Mouse (Mus musculus) layer of hippocampus, adult 8-10 months (tissue): Measurements from ENCODE around the gene Uhrf1. TPM values are rescaled to one million over a fixed set of nuclear protein-coding genes. Genes with fewer than 3 reads are reported as not detected.

Source experiments
- DNase-seq, 2 experiments: peaks; one replicate each; pipeline ENCODE4 v3.0.0; 2022; ENCODE audit warnings: low spot score in 2 of 2
- total RNA-seq, 4 experiments: library from RNA; stranded (reverse); gene quantifications; 2 replicates each; pipeline ENCODE4 v1.2.4; 2022

The Uhrf1 gene
- total RNA-seq, 4 experiments from 2014 or later: 0.77 to 2.5 (median 1.6) TPM

DNA sequence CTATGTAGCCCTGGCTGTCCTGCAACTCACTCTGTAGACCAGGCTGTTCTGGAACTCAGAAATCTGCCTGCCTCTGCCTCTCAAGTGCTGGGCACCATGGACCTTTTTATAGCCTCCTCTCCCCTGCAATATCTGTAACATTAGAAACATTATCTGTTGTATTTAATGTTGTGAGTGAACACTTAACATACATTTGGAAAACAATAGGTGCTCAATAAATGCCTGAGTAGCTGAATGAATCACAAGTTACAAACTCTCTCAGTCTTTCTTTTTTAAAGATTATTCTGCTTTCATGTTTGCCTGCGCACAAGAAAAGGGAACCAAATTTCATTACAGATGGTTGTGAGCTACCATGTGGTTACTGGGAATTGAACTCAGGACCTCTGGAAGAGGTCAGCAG, 4.9 kb upstream of the Uhrf1 start:
- no peak for DNase-seq

DNA sequence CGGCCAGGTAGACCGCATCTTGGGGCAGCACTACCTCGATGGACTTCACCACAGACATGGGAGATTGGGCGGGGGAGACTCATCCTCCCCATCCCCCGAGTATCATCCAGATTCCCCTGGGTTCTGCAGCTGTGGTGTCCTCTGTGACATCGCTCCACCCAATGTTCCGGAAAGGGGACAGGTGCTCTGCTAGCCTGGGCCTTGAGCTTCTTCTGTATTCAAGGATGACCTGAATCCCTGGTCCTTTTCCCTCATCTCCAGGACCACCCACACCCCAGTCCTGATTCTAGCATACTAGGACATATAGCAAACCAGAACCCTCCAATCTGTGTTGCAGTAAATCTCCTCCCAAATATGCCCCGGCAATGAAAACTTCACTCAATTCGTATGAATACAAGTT, 2.9 kb upstream of the Uhrf1 start, which contains the start of gene Arrdc5:
Gene Arrdc5 (minus strand): TSS at position 101 of the 400 bp plus-strand sequence.
- DNase-seq: no peak

DNA sequence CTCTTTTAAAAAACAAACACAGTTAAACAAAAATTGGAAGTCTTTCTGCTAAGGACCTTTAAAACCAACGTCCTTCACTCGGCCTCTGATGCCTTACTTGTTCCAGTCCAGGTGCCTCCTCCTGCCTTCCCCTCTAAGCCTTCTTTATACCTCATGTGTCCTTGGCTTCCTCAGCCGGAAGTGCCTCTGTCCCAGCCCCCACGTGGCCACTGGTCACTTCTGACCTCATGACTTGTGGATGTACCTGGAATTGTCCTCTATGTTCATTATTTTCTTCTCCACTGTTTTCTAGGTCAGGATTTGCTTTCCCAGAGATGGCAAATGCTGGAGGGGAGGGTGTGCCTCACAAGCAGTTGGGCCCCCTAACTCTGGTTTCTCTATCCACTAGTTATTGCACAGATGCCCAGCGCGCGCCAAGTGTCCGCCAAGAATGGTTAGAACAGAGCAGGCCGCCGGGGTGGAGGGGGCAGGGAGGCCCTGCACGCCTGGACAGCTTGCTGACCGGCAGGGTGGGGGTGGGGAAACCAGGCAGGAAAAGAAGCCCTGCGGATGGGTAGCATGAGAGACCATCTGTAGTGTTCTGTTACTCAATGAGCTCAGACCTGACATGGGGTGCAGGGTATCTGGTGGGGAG, 641 bp upstream of the Uhrf1 start:
- no peak for DNase-seq

DNA sequence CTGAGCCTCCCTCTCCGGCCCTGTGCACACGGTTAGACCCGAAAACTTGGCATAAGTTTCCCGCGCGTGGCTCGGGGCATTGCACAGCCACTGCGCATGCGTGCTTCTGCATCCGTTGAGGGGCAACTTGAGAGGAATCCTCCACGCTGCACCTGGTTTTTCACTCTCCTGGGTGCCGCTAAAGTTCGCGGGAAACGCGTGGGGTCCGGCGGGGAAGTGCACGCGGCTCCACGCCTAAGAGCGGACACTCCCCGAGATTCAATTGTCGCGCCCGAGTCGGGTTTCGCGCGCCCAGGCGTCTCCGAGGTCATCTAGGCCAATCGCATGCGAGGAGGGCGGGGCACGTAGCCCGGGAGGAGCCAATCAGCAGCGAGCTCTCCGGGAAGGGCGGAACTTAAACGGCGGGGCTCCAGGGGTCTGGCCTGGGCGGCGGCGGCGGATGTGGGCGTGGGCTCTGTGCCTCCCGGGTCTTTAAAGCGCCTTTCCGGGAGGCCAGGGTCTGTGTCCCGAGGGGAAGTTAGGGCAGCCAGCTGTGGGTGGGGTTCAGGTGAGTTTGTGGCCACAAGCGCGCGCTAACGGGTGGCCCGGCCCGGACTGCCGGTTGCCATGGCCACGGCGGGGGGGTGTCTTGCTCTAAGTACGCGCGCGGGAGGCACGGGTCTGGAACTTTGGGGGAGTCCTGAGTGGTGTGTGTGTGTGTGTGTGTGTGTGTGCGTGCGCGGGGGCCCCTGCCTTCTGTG, 896 bp downstream of the Uhrf1 start:
- DNase-seq: peak; percentile 85 to 87

DNA sequence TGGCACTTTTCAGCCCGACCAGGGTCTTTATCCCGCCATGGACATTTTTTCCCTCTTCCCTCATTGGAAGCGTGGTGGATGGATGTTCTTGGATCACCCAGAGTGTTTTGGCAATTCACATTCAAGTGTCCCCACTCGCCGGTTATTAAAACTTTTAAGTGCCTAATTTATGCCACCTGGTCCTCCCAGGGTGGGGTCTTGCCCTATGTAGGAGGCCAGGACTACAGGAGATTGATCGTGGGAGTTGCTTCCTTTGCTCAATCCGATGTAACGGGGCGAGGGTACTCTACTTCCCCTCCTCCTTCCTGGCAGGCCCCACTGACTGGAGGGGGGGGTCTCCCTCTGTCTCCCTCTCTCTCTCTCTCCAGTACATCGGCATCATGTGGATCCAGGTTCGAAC, 1.6 kb downstream of the Uhrf1 start:
- DNase-seq: no peak

DNA sequence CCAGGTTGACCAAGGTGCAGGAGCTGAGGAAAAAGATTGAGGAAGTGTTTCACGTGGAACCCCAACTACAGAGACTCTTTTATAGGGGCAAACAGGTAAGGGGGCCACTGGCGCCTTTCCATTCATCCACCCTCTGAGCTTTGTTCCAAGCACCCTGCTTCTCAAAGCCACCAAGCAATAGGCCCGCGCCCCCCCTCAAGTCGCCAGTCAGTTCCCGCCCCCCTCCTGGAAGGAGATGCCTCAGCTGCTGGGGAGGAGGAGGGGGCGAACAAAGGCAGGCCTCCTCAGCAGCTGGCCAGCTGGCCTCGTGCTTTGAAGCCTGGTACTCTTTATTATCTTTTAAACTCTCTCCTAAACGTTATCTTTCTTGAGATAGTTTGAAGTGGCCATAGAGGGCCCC, 2.0 kb downstream of the Uhrf1 start:
- DNase-seq: no peak

DNA sequence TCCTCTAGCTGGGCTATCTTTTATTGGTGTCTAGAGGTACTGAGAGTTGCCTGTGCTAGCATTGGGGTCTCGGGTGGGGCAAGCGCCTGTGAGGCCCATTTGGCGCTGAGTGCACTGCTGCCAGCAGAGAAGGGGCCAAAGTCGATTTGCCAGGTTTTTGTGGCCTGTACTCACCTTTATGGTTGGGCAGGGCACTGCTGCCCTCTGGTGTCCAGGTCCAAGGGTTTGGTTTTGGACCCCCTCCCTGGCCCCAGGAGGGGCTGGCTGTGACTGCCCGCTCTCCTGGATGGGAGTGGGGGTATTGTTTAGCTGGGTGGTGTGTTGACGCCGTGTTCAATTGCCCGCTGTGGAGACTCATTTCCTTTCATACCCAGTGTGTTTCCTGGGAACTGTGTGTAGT, 2.7 kb downstream of the Uhrf1 start:
- no peak for DNase-seq

DNA sequence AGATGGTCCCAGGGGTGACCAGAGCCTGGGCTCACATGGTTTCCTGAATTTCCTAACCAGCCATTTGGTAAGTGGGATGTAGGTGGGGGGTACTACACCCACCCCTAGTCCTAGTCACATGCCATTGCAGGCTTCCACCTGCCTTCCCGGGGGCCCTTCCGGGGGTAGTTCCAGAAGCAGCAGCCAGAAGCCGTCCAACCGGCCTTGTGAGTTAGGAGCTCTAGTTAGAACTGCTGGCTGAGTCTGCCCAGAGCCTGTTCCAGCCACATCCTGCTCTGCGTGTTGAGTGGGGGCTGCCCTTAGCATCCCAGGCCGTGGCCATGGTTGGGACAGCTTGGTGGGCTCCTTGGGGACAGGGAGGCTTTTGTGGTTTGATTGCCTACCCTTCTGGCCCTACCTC, 5.0 kb downstream of the Uhrf1 start:
- DNase-seq: no peak

DNA sequence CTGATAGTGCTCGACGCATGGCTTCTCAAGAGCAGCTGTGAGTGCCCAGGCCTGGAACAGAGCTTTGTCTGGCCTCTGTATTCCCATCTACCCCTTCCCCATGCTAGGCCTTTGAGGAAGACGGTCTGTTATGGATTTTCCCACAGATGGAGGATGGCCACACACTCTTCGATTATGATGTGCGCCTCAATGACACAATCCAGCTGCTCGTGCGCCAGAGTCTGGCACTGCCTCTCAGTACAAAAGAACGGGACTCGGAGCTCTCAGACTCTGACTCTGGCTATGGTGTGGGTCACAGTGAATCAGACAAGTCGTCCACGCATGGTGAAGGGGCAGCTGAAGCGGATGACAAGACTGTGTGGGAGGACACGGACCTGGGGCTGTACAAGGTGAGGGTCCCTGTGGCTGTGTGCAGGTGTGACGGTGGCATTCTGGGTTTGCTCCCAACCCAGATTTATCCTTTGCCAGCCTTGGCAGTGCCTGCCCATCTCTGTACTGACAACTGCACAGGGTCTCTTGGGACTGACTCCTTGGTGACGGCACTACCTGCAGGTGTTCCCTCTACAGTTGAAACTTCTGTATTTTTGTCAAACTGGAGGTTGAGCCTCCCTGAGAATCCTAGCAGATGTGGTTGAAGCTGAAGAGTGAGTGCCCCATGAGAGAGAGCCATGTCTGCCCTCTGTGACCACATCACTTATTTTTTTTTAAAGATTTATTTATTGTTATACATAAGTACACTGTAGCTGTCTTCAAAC, 6.2 kb downstream of the Uhrf1 start:
- DNase-seq: no peak

DNA sequence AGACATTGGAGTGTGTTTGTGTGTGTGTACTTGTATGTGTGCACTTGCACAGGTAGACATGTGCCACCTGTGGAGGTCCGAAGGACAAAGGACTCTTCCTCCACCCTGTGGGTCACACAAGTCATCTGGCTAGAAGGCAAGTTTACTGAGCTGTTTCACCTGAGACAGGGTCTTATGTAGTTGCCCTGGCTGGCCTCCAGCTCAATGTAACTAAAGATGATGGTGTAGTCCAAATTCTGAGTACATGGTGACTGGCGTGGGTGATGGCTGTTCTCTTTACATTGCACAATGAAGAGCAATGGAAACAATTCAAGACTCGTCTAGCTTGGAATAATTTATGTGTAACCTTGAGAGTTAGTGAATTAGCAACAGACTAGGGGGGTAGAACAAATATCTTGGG, 21.3 kb downstream of the Uhrf1 start:
- no peak for DNase-seq

DNA sequence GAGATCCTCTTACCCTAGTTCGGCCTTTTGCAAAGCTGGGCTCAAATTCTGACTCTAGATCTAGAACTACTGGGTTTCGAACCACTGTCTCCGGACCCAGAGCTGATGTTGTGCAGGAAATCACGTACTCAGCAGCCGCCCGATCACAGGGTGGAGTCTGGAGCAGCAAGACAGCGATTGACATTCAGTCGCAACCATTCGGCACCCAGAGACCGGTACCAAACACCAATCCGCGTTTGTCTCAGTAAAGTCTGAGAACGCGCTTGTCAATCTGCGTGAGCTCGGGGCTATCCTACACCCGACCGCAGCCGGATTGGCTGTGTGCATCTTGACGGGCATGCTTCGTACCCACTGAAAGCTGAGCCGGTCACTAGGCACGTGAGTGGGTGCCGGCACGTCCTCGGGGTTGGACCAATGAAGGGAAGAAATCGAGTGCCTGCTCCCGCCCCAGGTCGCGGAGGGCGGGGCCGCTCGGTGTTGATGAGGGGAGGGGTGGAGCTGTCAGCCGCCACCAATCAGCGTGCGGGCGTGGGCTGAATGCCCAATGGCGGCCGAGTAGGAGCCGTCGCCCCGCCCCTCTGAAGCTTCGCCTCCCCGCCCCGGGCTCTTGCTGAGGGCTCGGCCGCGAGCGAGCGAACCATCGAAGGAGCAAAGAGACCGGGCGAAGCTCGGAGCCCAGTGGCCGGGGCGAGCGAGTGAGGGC, 22.5 kb downstream of the Uhrf1 start, which contains the start of gene Kdm4b:
Gene Kdm4b (plus strand): TSS at position 613 of the 703 bp plus-strand sequence.
- peak; percentile 99 to 100 for DNase-seq

DNA sequence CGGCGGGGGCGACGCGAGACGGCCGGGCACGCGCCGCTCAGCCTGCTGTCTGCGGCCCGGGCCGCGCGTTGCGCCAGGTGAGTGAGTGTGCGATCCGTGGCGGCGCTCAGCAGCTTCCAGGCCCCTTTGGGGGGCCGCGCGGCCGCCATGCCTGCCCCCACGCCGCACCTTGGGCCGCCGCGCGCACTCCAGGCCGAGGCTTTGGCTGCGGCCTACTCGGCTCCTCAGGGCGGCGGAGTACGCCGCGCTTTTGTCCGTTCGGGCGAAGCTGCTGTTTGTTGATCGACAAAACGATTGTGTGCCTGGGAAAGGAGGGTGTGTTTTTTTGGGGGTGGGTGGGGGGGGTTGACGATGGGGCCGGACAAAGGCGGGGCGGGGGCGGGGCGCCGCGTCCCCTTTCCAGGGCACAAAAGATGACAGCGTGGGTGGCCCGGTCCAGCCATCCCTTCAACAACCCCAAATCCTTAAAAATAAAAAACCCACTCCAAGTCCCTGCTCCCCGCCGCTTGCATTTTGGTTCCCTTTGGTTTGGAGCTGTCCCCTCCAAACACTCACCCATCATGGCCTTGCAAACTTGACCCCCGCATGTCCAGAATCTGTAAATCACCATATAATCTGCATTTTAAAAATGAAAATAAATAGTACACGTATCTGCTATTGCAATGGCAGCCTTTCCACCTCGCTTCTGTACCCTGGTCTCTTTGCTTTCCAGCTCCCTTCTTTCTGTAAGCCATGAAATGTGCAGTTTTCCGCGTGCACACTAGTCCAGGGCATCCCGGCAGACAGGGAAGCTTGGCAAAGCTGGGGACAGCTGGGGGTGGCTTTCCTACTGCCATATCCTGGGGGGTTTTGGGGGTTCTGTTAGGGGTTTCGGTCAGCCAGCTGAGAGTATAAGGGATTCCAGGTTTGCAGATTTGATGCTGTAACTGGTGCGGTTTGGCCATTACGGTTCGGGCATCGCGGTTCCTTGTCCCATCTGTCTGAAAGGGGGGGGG, 23.3 kb downstream of the Uhrf1 start:
- no peak for DNase-seq

DNA sequence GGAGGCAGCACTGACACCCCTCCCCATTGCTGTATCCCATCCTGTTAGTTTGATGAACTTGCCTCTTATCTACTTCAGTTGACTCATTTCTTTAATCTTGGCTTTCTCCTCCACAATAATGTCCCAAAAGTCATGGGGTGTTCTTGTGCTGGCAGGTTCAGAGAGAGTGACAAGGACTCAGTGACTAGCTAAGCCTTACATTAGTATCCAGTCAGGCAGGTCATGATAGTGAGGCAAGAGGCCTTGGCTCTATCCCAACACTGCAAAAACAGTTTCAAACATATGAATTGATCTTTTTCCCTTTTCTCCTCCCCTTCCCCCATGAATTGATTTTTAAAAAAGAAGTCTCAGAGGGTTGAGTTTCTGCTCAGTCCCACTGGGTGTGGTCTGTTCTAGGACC, 26.1 kb downstream of the Uhrf1 start:
- no peak for DNase-seq

DNA sequence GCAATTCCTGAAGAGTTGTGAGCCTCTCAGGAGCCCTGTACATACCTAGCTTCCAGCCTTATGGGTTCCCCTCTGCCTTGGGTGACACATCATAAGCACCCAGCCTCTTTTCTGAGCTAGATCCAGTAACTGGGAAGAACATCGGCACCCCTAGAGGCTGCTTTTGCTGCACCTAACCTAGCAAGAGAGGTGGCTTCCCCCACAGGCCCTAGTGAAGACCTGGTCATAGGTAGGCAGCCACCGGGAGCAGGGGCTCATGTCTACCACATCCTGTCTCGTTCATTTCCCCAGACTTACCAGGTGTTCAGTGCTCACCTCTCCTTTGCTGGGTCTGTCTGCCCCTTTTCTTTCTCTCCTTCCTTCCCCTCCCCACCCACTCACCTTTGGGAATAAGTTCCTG, 27.2 kb downstream of the Uhrf1 start:
- no peak for DNase-seq

DNA sequence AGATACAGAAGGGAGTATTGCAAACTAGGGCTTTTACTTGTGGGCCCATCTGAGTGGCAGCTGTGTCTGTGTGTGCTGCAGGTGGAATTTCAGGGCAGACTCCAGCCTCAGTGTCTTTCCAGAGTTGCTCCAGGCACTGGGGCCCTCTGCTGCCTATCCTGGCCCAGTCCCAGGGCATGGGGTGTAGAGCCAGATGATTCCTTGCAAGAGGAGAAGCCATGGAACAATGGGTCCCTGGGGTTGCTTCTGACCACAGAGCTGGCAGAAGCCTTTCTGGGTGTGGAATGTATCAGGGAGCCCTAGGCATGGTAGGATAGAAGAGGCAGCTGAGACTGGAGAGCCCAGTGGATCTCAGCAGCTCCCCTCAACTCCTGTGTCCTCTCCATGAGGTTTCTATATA, 28.1 kb downstream of the Uhrf1 start:
- no peak for DNase-seq

DNA sequence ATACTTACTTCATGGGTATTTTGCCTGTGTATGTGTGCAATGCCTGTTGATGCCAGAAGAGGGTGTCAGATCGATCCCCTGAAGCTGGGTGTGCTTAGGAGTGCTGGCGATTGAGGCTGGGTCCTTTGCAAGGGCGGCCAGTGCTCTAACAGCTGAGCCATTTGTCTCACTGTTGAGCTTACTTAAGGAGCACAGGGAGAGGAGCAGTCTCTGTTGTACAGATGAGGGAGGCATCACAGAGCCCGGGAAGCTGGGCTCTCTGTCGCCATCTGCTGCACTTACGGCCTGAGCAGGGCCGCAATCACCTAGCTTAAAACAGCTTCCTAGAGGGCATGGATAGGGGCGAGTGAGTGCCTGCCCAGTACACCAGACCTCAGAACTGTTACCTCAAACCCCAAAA, 29.9 kb downstream of the Uhrf1 start:
- no peak for DNase-seq

DNA sequence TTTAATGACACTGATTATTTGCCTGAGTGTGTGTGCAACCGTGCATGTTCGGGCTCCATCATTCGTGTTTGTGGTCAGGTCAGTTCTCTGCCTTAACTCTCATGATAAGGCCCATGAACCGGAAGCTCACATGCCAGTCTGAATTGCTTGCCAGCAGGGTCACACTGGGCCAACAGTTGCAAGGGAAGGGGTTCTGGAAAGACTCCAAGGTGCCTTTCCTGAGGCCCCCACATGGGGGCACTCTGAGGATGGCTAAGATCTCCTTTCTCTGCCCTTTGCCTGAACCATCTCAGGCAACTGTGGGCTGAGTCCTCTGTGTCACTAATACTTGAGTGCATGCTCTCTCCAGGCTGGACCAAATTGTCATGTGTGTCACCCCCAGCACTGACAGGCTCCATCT, 34.1 kb downstream of the Uhrf1 start:
- DNase-seq: peak in 1 of 2 experiments; percentile 54

DNA sequence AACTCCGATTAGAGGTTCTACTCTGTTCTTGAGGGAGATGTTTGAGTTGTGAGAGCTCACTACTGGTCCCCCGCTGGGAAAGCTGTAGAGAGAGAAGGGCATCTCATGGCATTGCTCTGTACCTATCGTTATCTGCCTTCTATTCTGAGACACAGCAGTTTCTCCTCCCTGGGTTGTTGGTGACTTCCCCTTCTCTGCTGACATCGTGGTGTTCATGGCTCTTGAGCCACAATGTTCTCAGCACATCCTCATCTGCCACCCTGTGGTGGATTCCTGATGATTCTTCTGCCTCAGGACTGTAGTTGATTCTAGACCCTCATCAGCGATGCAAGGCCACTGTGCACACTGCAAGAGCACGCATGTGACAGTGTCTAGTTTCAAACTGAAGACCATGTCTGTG, 34.7 kb downstream of the Uhrf1 start:
- DNase-seq: no peak

DNA sequence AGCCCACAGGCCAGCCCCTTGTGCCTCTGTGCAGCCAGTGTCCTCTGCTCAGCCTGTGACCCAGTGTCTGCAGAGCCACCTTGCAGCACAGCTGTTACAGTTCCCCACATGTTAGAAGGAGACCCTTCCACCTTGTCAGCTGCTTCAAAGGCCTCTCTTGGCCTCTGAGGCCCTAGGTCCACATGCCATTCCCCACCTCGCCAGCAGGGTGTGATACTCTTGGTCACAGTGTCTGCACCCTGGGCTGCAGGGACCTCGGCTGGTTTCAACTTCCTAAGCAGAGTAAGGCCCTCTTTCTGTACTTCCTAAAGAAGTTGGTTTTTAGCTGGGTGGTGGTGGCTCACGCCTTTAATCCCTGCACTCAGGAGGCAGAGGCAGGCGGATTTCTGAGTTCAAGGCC, 35.8 kb downstream of the Uhrf1 start:
- DNase-seq: no peak

DNA sequence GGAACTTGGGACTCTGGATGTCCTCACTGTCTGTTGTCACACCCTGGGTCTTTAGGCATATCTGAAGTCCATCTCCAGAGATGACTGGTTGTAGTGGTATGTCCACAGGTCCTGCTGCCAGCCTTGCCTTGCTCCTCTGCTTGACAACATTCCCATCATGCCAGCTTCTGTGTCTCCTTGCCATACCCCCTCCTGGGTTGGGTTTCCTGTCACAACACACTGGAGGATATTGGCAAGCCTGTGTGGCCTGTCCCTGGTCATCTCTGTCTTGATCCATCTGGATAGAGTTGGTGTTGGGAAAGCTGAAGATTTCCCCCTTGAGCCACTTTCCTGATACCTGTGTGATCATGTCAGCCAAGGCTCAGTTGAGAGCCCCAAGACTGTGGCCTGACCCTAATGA, 37.6 kb downstream of the Uhrf1 start:
- DNase-seq: no peak

DNA sequence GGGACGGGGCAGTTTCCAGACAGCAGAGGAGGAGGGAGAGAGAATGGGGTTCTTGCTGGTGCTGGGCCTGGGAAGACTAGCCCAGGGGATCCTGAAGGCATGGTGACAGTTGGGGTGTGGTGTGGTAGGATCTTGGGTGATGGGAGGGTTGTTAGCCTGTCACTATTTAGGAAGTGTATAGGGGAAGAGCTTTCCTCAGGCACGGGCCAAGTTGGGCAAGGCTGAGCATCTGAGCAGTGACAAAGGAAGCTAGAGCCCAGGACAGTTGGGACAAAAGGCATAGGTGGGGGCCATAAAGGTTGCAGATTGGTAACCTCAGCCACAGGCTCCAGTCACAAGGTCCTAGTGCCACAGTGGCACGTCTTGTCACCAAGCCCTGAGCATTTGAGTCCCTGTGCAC, 40.3 kb downstream of the Uhrf1 start:
- DNase-seq: no peak
